Mouse (Mus musculus) adrenal gland, postnatal 10 days (tissue): ENCODE data around the gene Tcam1. TPM values are rescaled to one million over a fixed set of nuclear protein-coding genes. Genes with fewer than 3 reads are reported as not detected.
A peak's percentile ranks its signal among the peaks of the same experiment; 100 is the strongest.

Experiments used
- DNase-seq: peaks from one replicate; pipeline ENCODE4 v3.0.0; 2021; ENCODE audit warnings: mixed read lengths
- total RNA-seq, 2 experiments: library from RNA; stranded (reverse); gene quantifications; 2 replicates each; pipeline ENCODE4 v1.2.3; 2021

Gene Tcam1
- total RNA-seq, 2 experiments from 2014 or later: 0.15 to 0.33 TPM

- no peak for DNase-seq
Measured at GRCm38 (mm10) chr11:106318406-106319366, 42.2 kb downstream of the Tcam1 start.

- DNase-seq: no peak
Measured at GRCm38 (mm10) chr11:106324858-106325257, 48.4 kb downstream of the Tcam1 start.

GRCm38 (mm10) chr11:106325566-106326206, 49.2 kb downstream of the Tcam1 start:
- peak; percentile 75 for DNase-seq

GRCm38 (mm10) chr11:106326475-106326874, 50.0 kb downstream of the Tcam1 start:
- DNase-seq: no peak

- no peak for DNase-seq
Measured at GRCm38 (mm10) chr11:106328521-106328920, 52.0 kb downstream of the Tcam1 start.

- DNase-seq: no peak
Measured at GRCm38 (mm10) chr11:106329128-106329527, 52.7 kb downstream of the Tcam1 start.

- peak; percentile 51 for DNase-seq
Measured at GRCm38 (mm10) chr11:106329682-106330081, 53.2 kb downstream of the Tcam1 start.

- no peak for DNase-seq
Measured at GRCm38 (mm10) chr11:106332458-106332857, 56.0 kb downstream of the Tcam1 start.

GRCm38 (mm10) chr11:106334066-106334465, 57.6 kb downstream of the Tcam1 start:
- no peak for DNase-seq

GRCm38 (mm10) chr11:106338029-106338428, 61.6 kb downstream of the Tcam1 start:
- DNase-seq: no peak

Other genes starting within 250 kb of the Tcam1 start
- gene Dcaf7, start 239.8 kb upstream of the Tcam1 start, total RNA-seq: 10 to 100 TPM; 54.3 to 56.1 TPM
- gene Taco1, start 210.6 kb upstream of the Tcam1 start, total RNA-seq: 10 to 100 TPM; 40.8 to 52.4 TPM
- gene Map3k3, start 192.1 kb upstream of the Tcam1 start, total RNA-seq: 10 to 100 TPM; 44.3 to 48.8 TPM
- gene Gm10840, start 115.8 kb upstream of the Tcam1 start, total RNA-seq: not detected
- 10 to 100 TPM; 40.4 to 43.1 TPM for gene Limd2, start 115.8 kb upstream of the Tcam1 start, total RNA-seq
- gene Strada, start 74.5 kb upstream of the Tcam1 start, total RNA-seq: 10 to 100 TPM; 12.1 to 16.1 TPM
- 10 to 100 TPM; 75.9 to 86.3 TPM for gene Ccdc47, start 60.3 kb upstream of the Tcam1 start, total RNA-seq
- gene Ddx42, start 59.7 kb upstream of the Tcam1 start, total RNA-seq: 10 to 100 TPM; 49.0 to 54.0 TPM
- gene Ftsj3, start 20.6 kb upstream of the Tcam1 start, total RNA-seq: 10 to 100 TPM; 55.4 to 57.0 TPM
- gene Psmc5, start 20.5 kb upstream of the Tcam1 start, total RNA-seq: 100 to 1,000 TPM; 121 to 129 TPM
- 10 to 100 TPM; 77.9 to 83.2 TPM for gene Smarcd2, start 3.7 kb upstream of the Tcam1 start, total RNA-seq
- gene Gh, start 25.2 kb downstream of the Tcam1 start, total RNA-seq: not detected
- 10 to 100 TPM; 10.9 to 11.6 TPM for gene Cd79b, start 38.1 kb downstream of the Tcam1 start, total RNA-seq
- 10 to 100 TPM in 1 of 2 experiments, 1 to 10 TPM in 1; 2.0 to 13.3 TPM for gene Scn4a, start 76.6 kb downstream of the Tcam1 start, total RNA-seq
- 1 to 10 TPM in 1 of 2 experiments, not detected in 1; 1.2 TPM for gene Prr29, start 88.8 kb downstream of the Tcam1 start, total RNA-seq
- 10 to 100 TPM; 28.0 to 31.9 TPM for gene Icam2, start 111.4 kb downstream of the Tcam1 start, total RNA-seq
- 10 to 100 TPM; 54.8 to 63.0 TPM for gene Ern1, start 211.2 kb downstream of the Tcam1 start, total RNA-seq